Mouse (Mus musculus) embryonic fibroblast, embryonic 13.5 days (primary cell): ENCODE measurements at regions not wholly inside any gene's neighbourhood (a gene's known extent, or its start where the extent isn't known, plus 50 kb on each side); places are given as distances from the start of the nearest gene placed in this dataset.

Source experiments
- CTCF ChIP-seq: IDR thresholded peaks from 2 replicates; pipeline ENCODE4 v1.5.1; 2011; ENCODE audit warnings: mild to moderate bottlenecking, control low read depth, low read length, moderate library complexity, borderline replicate concordance; ENCODE audit not compliant: insufficient read depth
- POLR2A ChIP-seq: IDR thresholded peaks from 2 replicates; pipeline ENCODE4 v1.6.1; 2011; ENCODE audit warnings: low read depth, mild to moderate bottlenecking, control low read depth, low read length, moderate library complexity

DNA sequence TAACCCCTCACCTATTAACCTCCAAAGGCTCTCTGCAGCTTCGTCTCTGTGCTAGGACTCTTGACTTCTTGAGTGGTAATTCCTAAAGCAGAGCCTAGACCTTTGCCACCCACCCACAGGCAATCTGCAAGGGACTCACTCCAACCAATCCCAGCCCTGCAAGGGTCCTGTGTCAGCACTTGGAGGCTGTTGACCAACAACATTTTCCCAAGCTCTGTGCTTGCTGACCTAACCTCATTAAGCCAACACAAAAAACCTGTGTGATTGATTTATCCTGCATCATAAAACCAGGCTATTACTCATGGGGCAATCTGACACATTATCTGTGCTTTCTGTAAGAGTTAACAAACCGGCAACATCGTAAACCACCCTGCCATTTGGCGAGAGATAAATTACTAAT lies 61.4 kb upstream of the Sox9 start:
- TF ChIP-seq POLR2A (no peak), CTCF (no peak)
